Mouse (Mus musculus) gastrocnemius, postnatal 25 days (tissue): ENCODE measurements around the gene Fkbp1b. TPM values are rescaled to one million over a fixed set of nuclear protein-coding genes. Genes with fewer than 3 reads are reported as not detected.
"Not testable (repeated sequence)": the region's sequence is repeated elsewhere in the genome, so short reads cannot be mapped to it uniquely, and the experiment has no call there.

Experiments used
- DNase-seq: peaks from one replicate; pipeline ENCODE4 v3.0.0; 2022
- long read RNA-seq, 2 experiments: library from polyadenylated mRNA; stranded (forward); transcript quantifications; one replicate each; pipeline ENCODE4 v2.0.0; 2021
- total RNA-seq, 2 experiments: library from RNA; stranded (reverse); gene quantifications; 1 replicate in 1 of 2; 2 replicates in 1 of 2; pipeline ENCODE4 v1.2.3; 2021

The Fkbp1b gene
- total RNA-seq = 1 to 10 TPM in 1 of 2 experiments, under 1 TPM in 1; 0.56 to 1.0 TPM
- long read RNA-seq, experiment 1 = 0 reads
- long read RNA-seq, experiment 2 = 0 reads

DNA sequence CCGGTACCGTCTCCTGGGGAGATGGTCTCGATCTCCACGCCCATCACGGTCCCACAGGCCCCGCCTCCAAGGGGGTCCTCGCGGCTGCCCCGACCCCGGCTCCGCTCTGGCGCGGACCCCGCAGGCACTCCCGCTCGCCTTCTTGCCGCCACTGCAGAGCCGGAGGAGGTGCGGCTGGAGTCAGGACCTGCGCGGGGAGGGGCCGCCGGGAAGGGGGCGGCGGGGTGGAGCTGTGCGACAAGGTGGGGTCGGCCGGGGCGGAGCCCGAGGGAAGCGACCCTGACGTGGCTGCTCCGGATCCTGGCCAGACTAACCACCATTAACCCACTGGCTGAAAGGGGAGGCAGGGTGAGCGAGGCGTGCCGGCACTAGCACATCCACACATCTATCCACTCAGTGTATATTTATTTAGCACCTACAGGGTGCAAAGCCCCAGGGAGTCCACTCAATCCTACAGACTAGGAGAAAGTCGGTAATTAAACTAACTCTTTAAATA, at the start of gene Fkbp1b:
TSS of gene Fkbp1b (minus strand) at position 200 of the 496 bp plus-strand sequence.
- peak; percentile 62 for DNase-seq

DNA sequence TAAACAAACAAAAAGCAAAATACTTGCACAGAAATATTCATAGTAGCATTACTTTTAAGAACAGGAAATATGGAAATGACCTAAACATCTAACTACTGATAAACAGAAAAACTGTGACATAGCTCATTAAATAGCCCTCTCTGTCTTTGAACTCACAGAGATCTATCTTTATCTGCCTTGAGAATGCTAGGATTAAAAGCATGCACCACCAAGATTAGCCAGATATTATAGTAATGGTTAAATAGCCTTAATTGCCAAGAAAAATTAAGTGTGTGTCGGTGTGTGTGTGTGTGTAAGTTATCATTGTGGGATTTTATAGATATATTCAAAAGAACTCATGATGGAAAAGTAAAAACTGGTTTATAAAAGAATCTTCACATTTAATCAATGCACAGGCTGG, 48.5 kb upstream of the Fkbp1b start:
- no peak for DNase-seq

DNA sequence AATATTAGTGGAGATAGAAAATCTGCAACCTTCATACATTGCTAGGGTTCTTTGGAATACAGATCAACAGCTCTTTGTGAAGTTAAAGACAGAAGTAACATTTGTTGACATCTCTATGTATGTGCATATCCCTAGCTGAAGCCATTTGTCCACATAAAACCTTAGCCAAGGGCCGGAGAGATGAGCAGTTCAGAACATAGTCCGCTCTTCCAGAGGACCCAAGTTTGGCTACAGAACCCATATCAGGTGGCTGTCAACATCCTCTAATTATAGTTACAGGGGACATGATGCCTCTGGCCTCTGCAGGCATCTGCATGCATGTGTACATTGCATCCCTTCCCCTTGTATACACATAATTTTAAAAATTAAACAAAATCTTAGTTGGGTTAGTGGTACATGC, 47.9 kb upstream of the Fkbp1b start:
- no peak for DNase-seq

DNA sequence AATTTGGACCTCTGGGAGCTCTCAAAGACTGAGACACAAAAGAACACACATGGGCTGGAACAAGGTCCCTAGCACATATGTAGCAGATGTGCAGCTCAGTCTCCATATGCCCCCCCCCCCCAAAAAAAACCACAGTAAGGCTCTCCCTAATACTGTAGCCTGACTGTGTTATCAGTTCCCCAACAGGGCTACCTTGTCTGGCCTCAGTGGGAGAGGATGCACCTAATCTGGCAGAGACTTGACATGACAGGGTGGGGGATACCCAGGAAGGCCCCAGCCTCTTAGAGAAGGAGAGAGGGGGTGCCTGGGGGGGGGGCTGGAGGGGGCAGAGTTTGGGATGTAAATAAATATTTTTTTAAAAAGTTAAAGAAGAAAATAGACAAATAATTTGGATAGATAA, 47.3 kb upstream of the Fkbp1b start:
- DNase-seq = no peak

DNA sequence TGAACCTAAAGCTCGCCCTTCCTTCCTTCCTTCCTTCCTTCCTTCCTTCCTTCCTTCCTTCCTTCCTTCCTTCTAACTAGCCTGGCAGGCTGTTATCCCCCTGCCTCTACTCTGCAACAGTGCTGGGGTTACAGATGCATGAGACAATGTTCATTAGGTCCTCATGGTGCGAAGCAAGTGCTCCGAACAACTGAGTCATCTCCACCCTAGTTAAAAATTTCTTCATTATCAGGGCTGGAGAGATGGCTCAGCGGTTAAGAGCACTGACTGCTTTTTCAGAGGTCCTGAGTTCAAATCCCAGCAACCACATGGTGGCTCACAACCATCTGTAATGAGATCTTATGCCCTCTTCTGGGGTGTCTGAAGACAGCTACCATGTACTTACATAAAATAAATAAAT, 45.2 kb upstream of the Fkbp1b start:
- not testable (repeated sequence) for DNase-seq

DNA sequence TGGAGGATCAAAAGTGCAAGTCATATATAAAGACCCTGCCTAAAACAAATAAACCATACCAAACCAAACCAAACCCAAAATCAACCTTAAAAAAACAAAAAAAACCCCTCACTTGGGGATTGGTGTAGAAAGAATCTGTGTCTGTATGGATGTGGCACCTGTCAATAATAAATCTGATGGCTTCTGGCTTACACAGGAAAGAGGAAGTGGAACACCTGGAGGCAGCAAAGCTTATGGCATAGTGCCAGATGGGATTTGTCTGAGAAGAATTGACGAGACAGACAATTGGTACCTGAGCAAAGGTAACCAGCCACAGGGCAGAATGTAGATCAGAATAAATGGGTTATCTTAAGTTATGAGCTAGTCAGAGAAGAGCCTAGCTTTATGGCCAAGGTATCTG, 43.7 kb upstream of the Fkbp1b start:
- no peak for DNase-seq

DNA sequence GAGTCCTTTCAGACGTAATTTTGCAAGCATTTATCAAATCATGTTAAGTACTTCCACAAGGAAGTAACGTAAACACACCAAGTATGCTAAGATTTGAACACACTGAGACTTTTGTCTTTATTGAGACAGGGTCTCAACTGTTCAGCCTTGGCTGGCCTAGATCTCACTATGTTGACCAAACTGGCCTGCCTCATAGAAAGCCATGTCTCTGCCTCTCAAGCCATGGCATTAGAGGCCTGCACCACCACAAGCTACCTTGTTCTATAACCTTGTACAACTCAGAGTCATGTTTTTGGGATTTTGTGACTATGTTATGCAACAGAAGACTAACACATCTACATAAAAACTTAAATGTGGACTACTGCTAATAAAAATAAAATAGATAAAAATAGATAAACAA, 40.7 kb upstream of the Fkbp1b start:
- no peak for DNase-seq

DNA sequence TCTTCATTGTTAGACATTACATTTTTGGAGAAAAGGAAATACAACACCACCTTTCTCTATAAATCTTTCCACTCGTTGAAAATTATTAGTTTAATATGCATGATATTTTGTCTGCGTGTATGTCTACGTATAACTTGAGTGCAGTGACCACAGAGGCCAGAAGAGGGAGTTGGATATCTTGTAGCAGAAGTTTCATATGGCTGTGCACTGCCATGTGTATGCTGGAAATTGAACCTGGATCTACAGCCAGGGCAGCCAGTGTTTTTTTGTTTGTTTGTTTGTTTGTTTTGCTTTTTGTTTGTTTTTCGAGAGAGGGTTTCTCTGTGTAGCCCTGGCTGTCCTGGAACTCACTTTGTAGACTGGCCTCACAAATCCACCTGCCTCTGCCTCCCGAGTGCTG, 37.7 kb upstream of the Fkbp1b start:
- DNase-seq = no peak

DNA sequence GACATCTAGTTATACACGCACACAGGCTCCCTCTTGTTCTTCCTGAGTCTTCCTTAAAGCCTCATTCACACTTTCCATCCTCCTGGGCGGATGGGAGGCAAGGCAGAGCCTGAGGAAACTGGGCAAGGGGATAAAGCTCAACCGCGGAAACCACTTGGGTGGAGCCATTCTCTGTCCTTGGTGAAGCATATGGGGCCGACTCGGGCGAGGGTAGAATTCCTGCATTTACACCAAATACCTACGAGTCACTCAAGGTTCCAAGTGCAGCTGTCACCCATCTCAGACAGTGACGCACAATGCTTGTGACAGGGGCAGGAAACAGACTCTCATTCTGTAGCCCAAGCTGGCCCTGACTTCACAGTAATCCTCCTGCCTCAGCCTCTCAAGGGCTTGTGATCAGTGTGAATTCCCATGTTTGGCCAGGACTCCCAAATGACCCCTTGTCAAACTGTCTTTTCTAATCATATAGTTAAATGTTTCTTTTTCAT, 36.9 kb upstream of the Fkbp1b start:
- DNase-seq = no peak

DNA sequence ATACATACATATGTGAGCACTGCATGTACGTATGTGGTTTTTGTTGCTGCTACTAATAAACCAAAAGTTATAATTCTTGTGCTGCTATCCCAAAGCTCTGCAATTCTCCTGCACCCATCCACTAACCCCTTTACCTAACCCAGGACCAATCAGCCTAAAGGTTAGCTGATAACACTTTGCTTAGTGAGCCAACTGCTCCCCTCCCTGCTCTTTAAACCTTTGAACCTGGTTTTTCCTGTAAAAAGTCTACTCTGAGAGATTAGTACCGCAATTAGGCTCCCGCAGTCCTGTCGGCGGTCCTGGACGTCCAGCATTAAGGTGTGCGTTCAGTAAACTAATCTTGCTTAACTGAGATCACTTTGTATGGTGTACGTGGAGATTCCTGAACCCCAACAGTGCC, 34.2 kb upstream of the Fkbp1b start:
- DNase-seq = no peak

DNA sequence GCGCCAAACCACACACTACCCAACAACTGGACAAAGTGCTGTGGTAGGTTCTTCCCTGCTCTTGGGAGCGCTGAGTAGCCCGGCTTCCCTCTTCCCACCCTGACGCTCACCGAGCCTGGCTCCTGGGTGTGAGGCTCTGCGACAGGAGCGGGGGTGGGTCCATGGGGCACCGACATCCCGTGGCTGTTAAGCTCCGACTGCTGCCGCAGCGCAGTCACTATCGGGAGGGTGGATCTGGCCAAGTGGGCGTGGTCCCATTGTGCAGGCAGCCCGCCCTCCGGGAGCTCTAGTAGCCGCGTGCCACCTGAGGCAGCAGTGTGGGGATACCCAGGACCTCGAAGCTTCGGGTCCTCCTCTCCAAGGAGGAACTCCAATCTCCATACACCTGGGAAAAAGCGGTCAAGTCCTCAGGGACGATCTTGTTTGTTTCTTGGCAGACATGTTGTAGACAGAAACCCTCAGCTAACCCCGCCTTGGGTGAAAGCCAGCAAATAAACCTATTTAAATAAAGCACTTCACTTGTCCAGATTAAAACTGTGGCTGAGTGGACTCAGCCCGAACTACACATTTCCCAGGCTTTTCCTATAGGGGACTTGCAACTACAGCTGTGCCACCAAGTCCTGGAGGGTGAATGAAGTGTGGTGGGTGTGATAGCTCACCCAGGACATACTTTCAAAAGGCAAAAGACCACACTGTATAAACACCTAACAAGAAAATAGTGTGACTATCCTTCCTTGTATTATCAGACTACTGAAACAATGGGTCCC, 33.0 kb upstream of the Fkbp1b start, which contains the start of gene Mfsd2b:
TSS of gene Mfsd2b (minus strand) at position 199 of the 767 bp plus-strand sequence.
- peak; percentile 52 for DNase-seq

DNA sequence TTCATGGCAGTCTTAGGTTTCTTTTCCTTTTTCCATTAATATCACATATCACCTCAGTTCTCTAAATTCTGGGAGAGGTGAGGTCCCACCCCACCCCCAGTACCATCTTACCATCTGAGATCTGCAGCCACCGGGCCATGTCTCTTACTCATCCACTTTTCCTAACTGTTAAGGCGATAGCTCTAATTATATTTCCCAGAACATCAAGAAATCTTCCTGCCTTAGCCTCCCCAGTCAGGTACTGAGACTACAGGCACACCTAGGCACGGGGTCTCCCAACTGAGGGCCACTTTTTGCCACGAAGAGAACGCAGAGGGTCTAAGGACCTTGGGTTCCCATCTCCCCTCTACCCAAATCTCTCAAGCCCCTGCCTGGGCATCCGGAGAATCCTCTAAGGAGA, 32.1 kb upstream of the Fkbp1b start:
- DNase-seq = no peak

DNA sequence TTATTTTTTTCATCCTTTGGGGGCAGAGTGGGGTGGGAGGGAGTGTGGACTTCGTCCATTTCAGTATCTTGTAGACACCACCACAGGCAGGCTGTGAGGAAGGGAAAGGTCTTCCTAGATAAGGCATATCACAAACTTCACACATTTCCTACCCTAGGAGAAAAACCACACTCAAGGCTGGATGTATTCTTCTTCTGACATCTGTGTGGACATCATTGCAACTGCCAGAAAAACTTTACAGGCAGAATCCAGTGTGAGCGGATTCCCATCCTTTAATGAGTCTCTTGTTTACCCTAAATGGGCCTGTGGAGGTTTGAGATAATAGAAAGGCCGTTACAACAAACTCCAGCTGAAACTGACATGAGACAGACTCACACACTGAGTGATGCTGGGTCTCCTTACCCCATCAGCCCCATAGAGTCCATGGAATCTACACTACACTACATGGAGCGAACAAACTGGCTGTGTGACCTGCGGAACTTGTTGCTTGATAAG, 31.6 kb upstream of the Fkbp1b start:
- no peak for DNase-seq

DNA sequence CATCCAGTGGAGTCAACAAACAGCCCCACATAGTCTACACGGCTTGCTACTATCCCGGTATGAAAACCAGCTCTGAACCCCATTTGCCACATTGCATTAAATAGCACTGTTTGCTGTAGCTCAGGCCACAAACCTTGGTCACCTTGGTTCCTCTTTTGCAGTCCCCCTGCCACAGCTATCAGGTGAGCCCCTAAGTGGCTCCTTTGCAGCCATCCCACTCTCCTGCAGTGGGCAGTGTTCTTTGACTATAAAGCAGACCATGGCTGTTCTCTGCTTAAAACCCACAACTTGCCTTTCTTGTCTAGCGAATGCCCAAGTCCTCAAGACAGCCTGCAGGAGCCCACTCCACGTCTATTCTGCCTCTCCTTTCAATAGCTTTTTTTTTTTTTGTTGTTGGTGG, 30.9 kb upstream of the Fkbp1b start:
- no peak for DNase-seq

DNA sequence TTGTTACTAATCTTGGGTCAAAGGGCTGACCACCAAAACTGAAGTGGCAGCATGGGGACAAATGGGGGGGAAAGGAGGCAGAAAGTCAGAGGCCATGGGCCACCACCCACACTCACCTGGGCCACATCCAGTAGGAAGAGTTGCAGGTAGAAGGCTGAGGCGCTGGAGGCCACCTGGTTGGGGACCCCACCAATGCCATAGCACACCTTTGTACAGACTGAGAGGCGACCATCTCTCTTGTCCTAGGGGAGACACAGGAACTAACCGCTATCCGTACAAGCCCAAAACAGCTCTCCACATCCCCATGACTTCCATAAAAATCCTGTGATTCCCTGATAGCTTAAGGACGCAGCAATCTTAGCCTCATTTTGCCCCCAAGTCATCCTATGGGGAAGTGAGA, 29.9 kb upstream of the Fkbp1b start:
- DNase-seq = no peak

DNA sequence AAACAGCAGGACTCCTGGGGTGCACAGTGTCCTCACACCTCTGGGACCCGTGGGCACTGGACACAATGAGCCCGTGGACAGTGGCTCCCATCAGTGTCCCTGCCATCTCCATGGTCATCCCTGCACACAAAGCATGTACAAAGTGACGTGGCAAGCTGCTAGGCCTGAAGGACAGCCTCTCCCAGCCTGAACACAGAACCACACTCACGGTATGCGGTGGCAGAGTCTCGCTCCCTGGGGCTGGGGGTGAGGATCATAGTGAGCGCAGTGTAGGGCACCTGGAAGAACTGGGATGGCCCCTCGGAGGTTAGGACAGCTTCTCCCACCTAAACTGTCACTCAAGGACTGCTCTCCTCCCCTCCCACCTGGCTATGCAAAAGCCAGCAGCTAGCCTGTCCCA, 27.5 kb upstream of the Fkbp1b start:
- DNase-seq = no peak

DNA sequence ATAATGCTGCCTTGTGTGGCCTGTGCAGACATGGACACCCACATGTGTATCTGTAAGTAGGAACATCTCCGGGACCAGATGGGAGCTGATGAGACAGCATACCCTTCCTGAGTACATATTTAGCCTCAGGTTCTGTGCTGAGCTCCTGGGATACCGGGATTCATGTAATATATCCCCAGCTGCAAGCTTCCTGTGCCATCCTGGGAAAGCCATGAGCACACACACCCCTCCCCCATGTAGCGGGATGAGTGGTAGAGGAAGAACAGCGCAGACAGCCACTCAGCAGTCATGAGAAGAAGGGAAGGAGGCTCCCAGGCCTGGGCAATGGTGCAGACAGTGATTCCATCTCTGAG, 22.9 kb upstream of the Fkbp1b start:
- DNase-seq = no peak

DNA sequence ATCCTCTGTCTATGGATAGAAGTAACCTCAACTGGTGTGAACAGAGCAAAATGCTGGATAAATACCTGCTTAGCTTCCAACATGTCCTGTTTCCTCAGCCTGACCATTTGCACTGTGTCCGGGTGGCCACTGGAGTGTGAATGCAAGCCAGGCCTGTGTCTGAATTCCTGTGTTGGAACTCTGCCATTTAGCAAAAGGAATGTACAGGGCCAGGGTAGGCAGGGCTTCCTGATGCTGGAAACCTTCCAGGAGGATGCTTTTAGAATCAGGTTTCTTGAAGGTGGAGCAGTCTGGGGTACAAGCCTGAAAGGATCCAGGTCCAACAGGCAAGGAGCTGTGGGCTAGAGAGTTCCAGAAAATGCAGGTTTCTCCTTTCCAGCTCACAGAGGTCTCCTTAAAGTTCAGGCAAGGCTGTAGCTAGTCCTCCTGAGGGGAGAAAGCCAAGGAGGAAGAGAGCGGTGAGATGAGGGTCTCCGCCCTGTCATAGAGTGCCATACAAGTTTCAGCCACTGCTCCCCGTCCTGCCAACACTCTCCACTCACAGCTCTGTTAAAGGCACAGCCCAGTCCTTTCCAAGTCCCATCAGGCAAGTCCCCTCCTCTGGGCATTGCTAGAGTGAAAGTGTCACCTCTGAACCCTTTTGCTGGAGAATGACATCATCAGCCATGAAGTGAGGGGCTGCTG, 22.4 kb upstream of the Fkbp1b start:
- no peak for DNase-seq

DNA sequence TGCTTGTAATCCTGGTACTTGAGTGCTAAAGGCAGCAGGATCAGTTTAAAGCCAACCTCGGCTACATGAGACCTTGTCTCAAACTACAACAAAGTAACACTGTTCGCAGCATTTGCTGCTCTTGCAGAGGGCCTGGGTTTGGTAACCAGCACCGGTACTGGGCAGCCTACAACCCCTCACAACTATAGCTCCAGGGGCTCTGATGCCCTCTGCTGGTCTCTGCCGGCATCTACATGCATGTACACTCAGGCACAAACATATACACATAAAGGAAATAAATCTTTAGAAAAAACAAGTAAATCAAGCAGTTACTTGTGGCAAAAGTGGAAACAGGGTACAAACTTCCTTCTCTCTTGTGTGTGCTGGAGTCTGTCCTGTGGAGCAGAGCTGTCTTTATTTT, 21.3 kb upstream of the Fkbp1b start:
- DNase-seq = no peak

DNA sequence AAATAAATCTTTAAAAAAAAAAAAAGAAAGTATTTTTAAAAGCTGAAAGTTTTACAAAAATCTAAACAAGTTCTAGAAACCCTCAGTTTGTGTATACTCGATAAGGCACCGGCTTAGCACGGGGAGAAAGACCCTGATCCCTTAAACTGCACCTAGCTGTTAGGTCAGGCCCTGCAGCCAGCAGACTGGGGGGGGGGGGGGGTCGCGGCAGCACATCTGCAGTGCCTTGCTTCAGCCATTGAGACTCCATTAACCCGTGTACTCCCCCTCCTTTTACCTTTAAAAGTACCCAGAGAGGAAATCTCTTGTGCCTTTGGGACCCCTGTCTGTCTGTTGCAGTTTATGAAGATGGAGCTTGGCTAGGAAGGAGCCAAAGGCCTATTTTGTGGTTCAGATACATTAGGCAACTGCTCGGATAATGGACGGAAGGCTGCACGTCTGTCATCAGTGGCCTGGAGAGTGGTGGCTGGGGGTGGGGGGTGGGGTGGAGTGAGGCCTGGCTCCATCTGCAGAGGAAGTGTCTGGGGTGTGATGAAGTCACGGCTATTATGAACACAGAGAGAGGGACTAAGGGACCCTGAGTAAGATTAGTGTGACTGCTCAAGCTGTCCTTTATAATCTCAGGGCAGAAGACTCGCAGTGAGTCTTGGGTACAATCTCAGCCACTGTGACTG, 18.0 kb upstream of the Fkbp1b start:
- DNase-seq = no peak

DNA sequence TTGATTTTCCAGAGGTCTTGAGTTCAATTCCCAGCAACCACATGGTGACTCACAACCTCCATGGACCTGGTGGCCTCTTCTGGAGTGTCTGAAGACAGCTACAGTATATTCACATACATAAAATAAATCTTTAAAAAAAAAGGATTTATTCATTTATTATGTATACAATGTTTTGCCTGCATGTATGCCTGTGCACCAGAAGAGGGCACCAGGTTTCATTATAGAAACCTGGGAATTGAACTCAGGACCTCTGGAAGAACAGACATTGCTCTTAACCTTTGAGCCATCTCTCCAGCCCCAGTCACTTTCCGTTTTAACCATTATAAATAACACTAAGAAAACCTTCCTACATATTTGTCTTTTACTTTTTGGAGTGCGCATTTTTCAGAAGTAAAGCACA, 15.4 kb upstream of the Fkbp1b start:
- no peak for DNase-seq

DNA sequence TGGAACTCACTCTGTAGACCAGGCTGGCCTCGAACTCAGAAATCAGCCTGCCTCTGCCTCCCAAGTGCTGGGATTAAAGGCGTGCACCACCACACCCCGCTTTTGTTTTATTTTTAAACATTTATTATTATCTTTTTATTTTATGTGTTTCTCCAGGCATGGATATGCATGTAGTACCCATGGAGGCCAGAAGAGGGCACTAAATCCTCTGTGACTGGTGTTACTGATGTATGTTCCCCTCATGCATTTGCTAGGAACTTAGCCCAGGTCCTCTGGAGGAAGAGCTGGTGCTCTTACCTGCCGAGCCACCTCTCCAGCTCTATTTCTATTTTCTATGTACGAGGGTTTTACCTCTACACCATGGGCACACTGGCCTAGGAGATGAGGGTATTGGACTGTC, 14.8 kb upstream of the Fkbp1b start:
- no peak for DNase-seq

DNA sequence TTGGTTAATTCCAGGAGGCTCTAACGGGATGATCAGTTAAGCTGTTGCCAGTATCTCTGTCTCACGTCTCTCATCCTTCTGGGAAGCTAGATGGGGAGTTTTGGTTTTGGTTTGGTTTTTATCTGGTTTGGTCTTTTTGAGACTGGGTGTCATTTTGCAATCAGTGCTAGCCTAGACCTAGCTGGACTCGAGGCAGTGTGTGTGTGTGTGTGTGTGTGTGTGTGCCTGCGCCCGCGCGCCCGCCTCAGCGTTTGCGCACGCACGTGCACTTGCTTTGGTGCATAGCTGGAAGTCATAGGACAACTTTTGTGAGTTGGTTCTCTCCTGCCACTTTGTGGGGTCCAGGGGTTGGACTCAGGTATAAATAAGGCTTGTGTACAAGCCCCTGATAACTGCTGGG, 2.4 kb upstream of the Fkbp1b start:
- DNase-seq = no peak
